Mouse (Mus musculus) monocyte, adult 2 months (primary cell): ENCODE measurements at regions not wholly inside any gene's neighbourhood (a gene's known extent, or its start where the extent isn't known, plus 50 kb on each side); places are given as distances from the start of the nearest gene placed in this dataset.

Experiments
- DNase-seq, 2 experiments: peaks; one replicate each; pipeline ENCODE4 v3.0.0; 2022; ENCODE audit warnings: low spot score in 2 of 2, low read depth in 1 of 2

GRCm38 (mm10) chr9:60931290-60931689 is 136.9 kb downstream of the Uaca start:
- no peak for DNase-seq

- no peak for DNase-seq
These were observed 142.6 kb downstream of the Uaca start for GRCm38 (mm10) chr9:60936937-60937336.

GRCm38 (mm10) chr9:60939858-60940804 is 145.8 kb downstream of the Uaca start:
- peak in 1 of 2 experiments; percentile 53 for DNase-seq

GRCm38 (mm10) chr9:60947363-60947762 is 153.0 kb downstream of the Uaca start:
- no peak for DNase-seq

GRCm38 (mm10) chr9:60948531-60949070 is 154.3 kb downstream of the Uaca start:
- no peak for DNase-seq

- DNase-seq, result no peak
These were observed 155.8 kb downstream of the Uaca start for GRCm38 (mm10) chr9:60950161-60950560.

GRCm38 (mm10) chr9:60951071-60951561 is 156.8 kb downstream of the Uaca start:
- DNase-seq, result no peak

- DNase-seq, result no peak
These were observed 163.1 kb downstream of the Uaca start for GRCm38 (mm10) chr9:60957438-60957837.

GRCm38 (mm10) chr9:60959537-60959936 is 165.2 kb downstream of the Uaca start:
- no peak for DNase-seq

GRCm38 (mm10) chr9:60962086-60962485 is 167.7 kb downstream of the Uaca start:
- no peak for DNase-seq

- no peak for DNase-seq
These were observed 171.3 kb downstream of the Uaca start for GRCm38 (mm10) chr9:60965641-60966040.

GRCm38 (mm10) chr9:60968281-60969031 is 174.1 kb downstream of the Uaca start:
- no peak for DNase-seq

GRCm38 (mm10) chr9:60972201-60972910 is 178.0 kb downstream of the Uaca start:
- DNase-seq, result no peak

GRCm38 (mm10) chr9:60974546-60974945 is 180.2 kb downstream of the Uaca start:
- no peak for DNase-seq

- no peak for DNase-seq
These were observed 188.2 kb downstream of the Uaca start for GRCm38 (mm10) chr9:60982383-60983085.

- DNase-seq, result no peak
These were observed 188.9 kb downstream of the Uaca start for GRCm38 (mm10) chr9:60983246-60983645.

GRCm38 (mm10) chr9:60988113-60988512 is 193.8 kb downstream of the Uaca start:
- no peak for DNase-seq

- no peak for DNase-seq
These were observed 195.5 kb downstream of the Uaca start for GRCm38 (mm10) chr9:60989670-60990391.

GRCm38 (mm10) chr9:60991509-60991908 is 197.2 kb downstream of the Uaca start:
- peak; percentile 79 to 84 for DNase-seq

GRCm38 (mm10) chr9:60993661-60994060 is 199.3 kb downstream of the Uaca start:
- DNase-seq, result no peak
